In genomic region chr13:49186798-49187287, GRCm38 (mm10) we compare ENCODE assay signal across 8 mouse cellular contexts. TPM values are rescaled to one million over a fixed set of nuclear protein-coding genes. Genes with fewer than 3 reads are reported as not detected.
DNase-seq lines count a peak whose midpoint lies in the region; ATAC-seq and TF ChIP-seq lines count a peak whose summit lies in the region.

No protein-coding gene starts in this region.

- peaks cover 68% of the 10 kb centered on the region for H3K4me1 ChIP-seq in heart, embryonic 13.5 days
- peaks cover 55% of the 10 kb centered on the region for H3K4me1 ChIP-seq in G1E (ENCODE audit: insufficient read depth, low read depth, low read length)
- peaks cover 6% of the 10 kb centered on the region; the same call in 1 of the 2 replicates for H3K4me1 ChIP-seq in forebrain, embryonic 14.5 days (ENCODE audit: control insufficient read depth, insufficient read depth, low read length)
- peaks cover 8 to 36% of the 10 kb centered on the region in 2 experiments for H3K4me1 ChIP-seq in liver, embryonic 14.5 days (replicated peaks; ENCODE audit: control insufficient read depth in 2 of 2, insufficient read depth in 2 of 2, low read length in 1 of 2)

- no peak for TF ChIP-seq EP300 in liver, embryonic 14.5 days (IDR thresholded peaks at IDR 0.05; ENCODE audit: low read depth)

- ATAC-seq in heart, embryonic 13.5 days (ENCODE audit: extremely low read depth, insufficient number of reproducible peaks, low FRiP score, low TSS enrichment), result no peak
- no peak; the same call in 1 of the 2 replicates for ATAC-seq in G1E (ENCODE audit: extremely low read depth, insufficient number of reproducible peaks, low FRiP score, poor library complexity, severe bottlenecking)
- peak; percentile 5; the same call in 1 of the 2 replicates for ATAC-seq in forebrain, embryonic 14.5 days
- ATAC-seq in liver, embryonic 14.5 days (ENCODE audit: insufficient read depth), result peak; percentile 26; the same call in 1 of the 2 replicates

- peak overlapping the region; percentile 91 for H3K9ac ChIP-seq in heart, embryonic 13.5 days
- peak overlapping the region; percentile 70 for H3K9ac ChIP-seq in forebrain, embryonic 14.5 days (ENCODE audit: low read length)
- H3K9ac ChIP-seq in liver, embryonic 14.5 days (replicated peaks), result peak overlapping the region; percentile 38

- peak overlapping the region; percentile 88 for H3K4me3 ChIP-seq in heart, embryonic 13.5 days
- H3K4me3 ChIP-seq in G1E (ENCODE audit: low read depth, low read length), result peak overlapping the region; percentile 89; the same call in 1 of the 2 replicates
- peak overlapping the region; percentile 70 for H3K4me3 ChIP-seq in forebrain, embryonic 14.5 days (ENCODE audit: low read depth, low read length)
- peak overlapping the region; percentile 13 to 62; a peak in 3 of 4 replicates for H3K4me3 ChIP-seq in liver, embryonic 14.5 days (ENCODE audit: insufficient read depth in 1 of 2, low read depth in 2 of 2, low read length in 2 of 2)

- DNase-seq in heart, adult 18-20 months, result no peak
- DNase-seq in G1E (ENCODE audit: low spot score), result no peak
- no peak for DNase-seq in forebrain, embryonic 14.5 days (ENCODE audit: low spot score)
- DNase-seq in liver, embryonic 14.5 days (ENCODE audit: low read depth in 3 of 3, low spot score in 3 of 3), result no peak
- no peak for DNase-seq in T-cell, adult 2 months (ENCODE audit: low spot score)
- DNase-seq in right cerebral cortex, postnatal 4 days, result no peak
- DNase-seq in layer of hippocampus, adult 11-12 months (ENCODE audit: low spot score), result no peak

- H3K27ac ChIP-seq in heart, embryonic 13.5 days (replicated peaks), result peak overlapping the region; percentile 90
- 0 out of 2 replicates have a peak overlapping the region, but pooled peaks have one; percentile 4 for H3K27ac ChIP-seq in forebrain, embryonic 14.5 days (ENCODE audit: low read depth, low read length)
- no peak overlapping the region for H3K27ac ChIP-seq in liver, embryonic 14.5 days

- H3K9me3 ChIP-seq in heart, embryonic 13.5 days, result no peaks in the 10 kb centered on the region
- H3K9me3 ChIP-seq in G1E (replicated peaks), result no peaks in the 10 kb centered on the region
- H3K9me3 ChIP-seq in forebrain, embryonic 14.5 days (replicated peaks; ENCODE audit: control insufficient read depth, low read length), result no peaks in the 10 kb centered on the region
- H3K9me3 ChIP-seq in liver, embryonic 14.5 days (ENCODE audit: control insufficient read depth, low read length), result no peaks in the 10 kb centered on the region

- no peak for TF ChIP-seq CTCF in G1E (IDR thresholded peaks at IDR 0.05; ENCODE audit: low read depth, low read length)
- TF ChIP-seq CTCF in liver, embryonic 14.5 days (IDR thresholded peaks at IDR 0.05; ENCODE audit: low read depth), result no peak

- H3K36me3 ChIP-seq in heart, embryonic 13.5 days, result no peaks in the 10 kb centered on the region
- H3K36me3 ChIP-seq in G1E (replicated peaks), result peaks cover 18% of the 10 kb centered on the region
- no peaks in the 10 kb centered on the region for H3K36me3 ChIP-seq in forebrain, embryonic 14.5 days (ENCODE audit: control insufficient read depth, insufficient read depth, low read length)
- H3K36me3 ChIP-seq in liver, embryonic 14.5 days (replicated peaks; ENCODE audit: control insufficient read depth, insufficient read depth, low read depth), result no peaks in the 10 kb centered on the region

- H3K4me2 ChIP-seq in heart, embryonic 13.5 days, result peak overlapping the region; percentile 99
- peak overlapping the region; percentile 100 for H3K4me2 ChIP-seq in forebrain, embryonic 14.5 days (ENCODE audit: low read length)
- H3K4me2 ChIP-seq in liver, embryonic 14.5 days (ENCODE audit: low read depth), result peak overlapping the region; percentile 95

- no peaks in the 10 kb centered on the region for H3K27me3 ChIP-seq in heart, embryonic 13.5 days (replicated peaks)
- peaks cover 29% of the 10 kb centered on the region for H3K27me3 ChIP-seq in G1E (ENCODE audit: insufficient read depth, low read length)
- no peaks in the 10 kb centered on the region for H3K27me3 ChIP-seq in forebrain, embryonic 14.5 days (replicated peaks; ENCODE audit: control insufficient read depth, insufficient read depth, low read length)
- H3K27me3 ChIP-seq in liver, embryonic 14.5 days (ENCODE audit: control insufficient read depth, insufficient read depth, low read length), result no peaks in the 10 kb centered on the region

- WGBS in heart, embryonic 13.5 days, result 22% methylated on average over 11 of the region's 11 CpGs
- 15% methylated on average over 11 of the region's 11 CpGs for WGBS in forebrain, embryonic 14.5 days
- WGBS in liver, embryonic 14.5 days (ENCODE audit: insufficient replicate concordance), result 17% methylated on average over 11 of the region's 11 CpGs

RNA-seq across cellular contexts. Expression of gene Ninj1, which starts 0.4 kb away (rescaled TPM):
- polyA plus RNA-seq in heart, embryonic 13.5 days (2015; fragmentation: Nextera tagmentation; extraction: Ambion mirVana), result 61.2 and 65.2 TPM in 2 replicates
- total RNA-seq in heart, adult 18-20 months (2021), result 100 to 1,000 TPM; 122 to 123 TPM
- total RNA-seq in G1E (2014; fragmentation: Nextera tagmentation) (13.2 and 14.0 TPM in 2 replicates), G1E (2017) (10.1 and 12.3 TPM in 2 replicates)
- polyA plus RNA-seq in G1E (2012), result 58.9 and 61.7 TPM in 2 replicates
- polyA plus RNA-seq in forebrain, embryonic 14.5 days (2014; fragmentation: Nextera tagmentation; extraction: Ambion mirVana), result 26.3 and 30.0 TPM in 2 replicates
- polyA plus RNA-seq in liver, embryonic 14.5 days (2012; rRNA removed), result 29.0 and 43.5 TPM in 2 replicates
- polyA plus RNA-seq in liver, embryonic 14.5 days (2014; fragmentation: Nextera tagmentation; extraction: Ambion mirVana), result 43.7 and 45.6 TPM in 2 replicates

RNA-seq across cellular contexts. Expression of gene Card19, which starts 29.0 kb away (rescaled TPM):
- 89.0 and 91.2 TPM in 2 replicates for polyA plus RNA-seq in heart, embryonic 13.5 days (2015; fragmentation: Nextera tagmentation; extraction: Ambion mirVana)
- 100 to 1,000 TPM; 145 to 150 TPM for total RNA-seq in heart, adult 18-20 months (2021)
- total RNA-seq in G1E (2014; fragmentation: Nextera tagmentation), result 8.4 and 9.2 TPM in 2 replicates
- total RNA-seq in G1E (2017), result 12.2 and 19.3 TPM in 2 replicates
- polyA plus RNA-seq in G1E (2012), result 15.8 and 16.9 TPM in 2 replicates
- polyA plus RNA-seq in forebrain, embryonic 14.5 days (2014; fragmentation: Nextera tagmentation; extraction: Ambion mirVana), result 20.8 and 23.8 TPM in 2 replicates
- 9.8 and 12.6 TPM in 2 replicates for polyA plus RNA-seq in liver, embryonic 14.5 days (2012; rRNA removed)
- polyA plus RNA-seq in liver, embryonic 14.5 days (2014; fragmentation: Nextera tagmentation; extraction: Ambion mirVana), result 14.3 and 16.2 TPM in 2 replicates

RNA-seq across cellular contexts. Expression of gene Wnk2, which starts 39.0 kb away (rescaled TPM):
- 0.98 and 1.5 TPM in 2 replicates for polyA plus RNA-seq in heart, embryonic 13.5 days (2015; fragmentation: Nextera tagmentation; extraction: Ambion mirVana)
- 10 to 100 TPM; 70.1 to 70.9 TPM for total RNA-seq in heart, adult 18-20 months (2021)
- total RNA-seq in G1E (2014; fragmentation: Nextera tagmentation) (not detected in 2 replicates), G1E (2017) (0.05 TPM in 1 of 2 replicates, not detected in the other)
- polyA plus RNA-seq in G1E (2012), result not detected in 2 replicates
- 14.9 and 17.8 TPM in 2 replicates for polyA plus RNA-seq in forebrain, embryonic 14.5 days (2014; fragmentation: Nextera tagmentation; extraction: Ambion mirVana)
- 0.13 and 0.30 TPM in 2 replicates for polyA plus RNA-seq in liver, embryonic 14.5 days (2012; rRNA removed)
- 0.05 and 0.08 TPM in 2 replicates for polyA plus RNA-seq in liver, embryonic 14.5 days (2014; fragmentation: Nextera tagmentation; extraction: Ambion mirVana)

Comparison
In these comparisons a context has a peak if more than half of its experiments do, and no peak if none do; other contexts are left out.
1. ATAC-seq: peak in forebrain, embryonic 14.5 days (single experiment) and liver, embryonic 14.5 days (single experiment); none in heart, embryonic 13.5 days (single experiment) and G1E (single experiment).
2. H3K4me3 ChIP-seq: peak in every context shown above with its lines; median percentile 89 in G1E; 88 in heart, embryonic 13.5 days; 70 in forebrain, embryonic 14.5 days; 38 in liver, embryonic 14.5 days.
3. H3K9ac ChIP-seq: peak in every context shown above with its lines; median percentile 91 in heart, embryonic 13.5 days; 70 in forebrain, embryonic 14.5 days; 38 in liver, embryonic 14.5 days.
4. Peak in every context shown above with its lines, with median percentiles within 50 percentile points of each other: H3K4me2 ChIP-seq.